Mouse (Mus musculus) spleen, adult 2 months (tissue): ENCODE results near the gene Isca2. TPM values are rescaled to one million over a fixed set of nuclear protein-coding genes. Genes with fewer than 3 reads are reported as not detected.

Experiments used
- DNase-seq, 2 experiments: peaks; one replicate each; pipeline versions ENCODE4 v3.0.0 to v3.0.0-alpha.2; 2012 to 2021; ENCODE audit warnings: low spot score in 2 of 2, low read depth in 1 of 2
- H3K27ac ChIP-seq: fragments of 200-500 bp; 2 replicates; pipeline ENCODE4 v1.5.1; 2012; ENCODE audit warnings: low read length, inconsistent platforms; ENCODE audit not compliant: insufficient read depth
- H3K27me3 ChIP-seq: fragments of 200-500 bp; 2 replicates; pipeline ENCODE4 v1.6.1; 2012; ENCODE audit warnings: mild to moderate bottlenecking, moderate library complexity, low read length, inconsistent platforms; ENCODE audit not compliant: control insufficient read depth, insufficient read depth
- H3K36me3 ChIP-seq: fragments of 200-500 bp; 2 replicates; pipeline ENCODE4 v1.6.1; 2012; ENCODE audit warnings: mild to moderate bottlenecking, low read length, inconsistent platforms; ENCODE audit not compliant: control insufficient read depth, insufficient read depth
- H3K4me1 ChIP-seq: fragments of 200-500 bp; 2 replicates; pipeline ENCODE4 v1.6.1; 2011; ENCODE audit warnings: inconsistent platforms; ENCODE audit not compliant: control insufficient read depth, insufficient read depth, insufficient read length
- H3K4me3 ChIP-seq: fragments of 200-500 bp; 2 replicates; pipeline ENCODE4 v1.5.1; 2011; ENCODE audit warnings: mild to moderate bottlenecking, inconsistent platforms; ENCODE audit not compliant: insufficient read depth, insufficient read length; ENCODE audit errors: extremely low read depth
- CTCF ChIP-seq: fragments of 200-500 bp; IDR thresholded peaks from 2 replicates; pipeline ENCODE4 v1.5.1; 2011; ENCODE audit warnings: mild to moderate bottlenecking, inconsistent platforms; ENCODE audit not compliant: insufficient read depth, insufficient read length, insufficient replicate concordance; ENCODE audit errors: extremely low read depth
- POLR2A ChIP-seq: fragments of 200-500 bp; IDR thresholded peaks from 2 replicates; pipeline ENCODE4 v1.6.1; 2011; ENCODE audit warnings: low read depth, low read length, inconsistent platforms
- WGBS: fragments of 180-500 bp; shearing (Covaris S2); methylation state at CpG from one replicate; pipeline ENCODE4 v1.1.7; 2018; 5-methylcytosine and 5-hydroxymethylcytosine counted together
- polyA plus RNA-seq: library from polyadenylated mRNA; depleted of rRNA; stranded (reverse); fragments of >200 nt; gene quantifications from 2 replicates; pipeline ENCODE4 v1.2.3, GENCODE M21; 2012

Gene Isca2
- polyA plus RNA-seq, 1 experiment, result 28.8 TPM

DNA sequence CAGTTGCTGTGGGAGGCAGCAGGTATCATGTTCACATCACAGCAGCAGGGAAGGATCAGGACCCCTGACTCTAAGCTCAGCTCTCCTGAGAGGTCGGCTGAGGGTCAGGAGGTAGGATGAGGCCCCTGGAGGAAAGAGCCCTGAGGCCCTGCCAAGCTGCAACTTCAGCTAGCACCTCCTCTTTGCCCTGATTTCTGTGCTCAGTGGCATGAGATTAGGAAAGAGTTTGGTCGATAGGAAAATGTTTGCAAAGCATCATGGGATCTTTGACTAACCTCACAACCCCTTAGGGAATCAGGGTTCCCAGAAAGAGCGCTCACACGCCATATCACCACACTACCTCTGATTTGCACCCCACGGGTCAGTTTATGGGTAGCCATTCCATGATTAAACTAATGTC, 33.7 kb downstream of the Isca2 start:
- TF ChIP-seq POLR2A, result no peak
- no peak for TF ChIP-seq CTCF
- Histone ChIP-seq H3K27ac (no peak overlapping the region), H3K36me3 (no peaks in the 10 kb centered on the region), H3K27me3 (no peaks in the 10 kb centered on the region), H3K4me3 (no peak overlapping the region), H3K4me1 (0 out of 2 replicates have a peak, but pooled peaks cover 2% of the 10 kb centered on the region)
- WGBS, result 49% methylated on average over 5 of the region's 5 CpGs
- no peak for DNase-seq

DNA sequence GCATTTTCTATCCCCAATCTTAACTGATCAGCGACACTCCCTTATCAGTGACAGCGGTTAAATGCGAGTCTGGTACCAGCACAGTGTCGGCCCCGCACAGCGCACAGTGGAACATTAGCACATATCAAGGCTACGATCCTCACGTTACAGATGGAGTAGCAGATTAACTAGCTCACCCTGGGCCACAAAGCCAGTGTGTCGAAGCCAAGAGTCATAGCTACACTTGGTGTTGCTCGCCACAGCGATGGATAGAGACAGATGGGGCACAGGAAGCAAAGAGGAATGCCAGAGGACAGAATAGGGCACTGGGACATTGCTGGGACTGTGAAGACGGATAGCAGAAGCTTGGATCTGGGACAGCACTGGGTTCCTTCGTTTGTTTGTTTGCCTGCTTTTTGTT, 34.3 kb downstream of the Isca2 start:
- H3K27ac ChIP-seq, result no peak overlapping the region
- DNase-seq, result no peak
- no peaks in the 10 kb centered on the region for H3K4me1 ChIP-seq
- WGBS, result 89% methylated on average over 13 of the region's 13 CpGs
- H3K36me3 ChIP-seq, result no peaks in the 10 kb centered on the region
- no peak overlapping the region for H3K4me3 ChIP-seq
- TF ChIP-seq POLR2A (no peak), CTCF (no peak)
- no peaks in the 10 kb centered on the region for H3K27me3 ChIP-seq

GRCm38 (mm10) chr12:84809033-84809432, 36.0 kb downstream of the Isca2 start:
- TF ChIP-seq POLR2A (no peak), CTCF (no peak)
- Histone ChIP-seq H3K4me1 (no peaks in the 10 kb centered on the region), H3K36me3 (no peaks in the 10 kb centered on the region), H3K27me3 (no peaks in the 10 kb centered on the region), H3K4me3 (no peak overlapping the region), H3K27ac (no peak overlapping the region)
- no peak for DNase-seq
- WGBS, result 15% methylated on average over 6 of the region's 6 CpGs

DNA sequence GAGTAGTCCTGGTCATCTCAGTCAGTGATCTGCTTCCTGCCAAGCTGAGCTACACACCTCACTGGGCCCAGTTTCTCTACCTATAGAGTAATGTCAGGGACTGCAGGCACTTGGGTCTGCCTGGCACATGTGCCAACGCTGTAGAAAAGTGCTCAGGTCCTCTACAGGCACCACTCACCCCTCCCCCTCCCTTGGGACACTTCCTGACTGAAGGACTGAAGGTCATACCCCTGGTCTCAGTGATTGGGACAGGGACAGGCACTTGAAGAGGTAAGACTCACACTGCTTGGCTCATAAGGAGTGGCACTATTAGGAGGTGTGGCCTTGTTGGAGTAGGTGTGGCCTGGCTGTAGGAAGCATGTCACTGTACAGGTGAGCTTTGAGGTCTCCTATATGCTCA, 37.8 kb downstream of the Isca2 start:
- no peak overlapping the region for H3K4me3 ChIP-seq
- no peak overlapping the region for H3K27ac ChIP-seq
- H3K36me3 ChIP-seq, result no peaks in the 10 kb centered on the region
- WGBS, result 66% methylated on average over 1 of the region's 1 CpGs
- no peaks in the 10 kb centered on the region for H3K4me1 ChIP-seq
- no peak for TF ChIP-seq POLR2A
- TF ChIP-seq CTCF, result no peak
- no peak for DNase-seq
- no peaks in the 10 kb centered on the region for H3K27me3 ChIP-seq

GRCm38 (mm10) chr12:84811510-84811909, 38.5 kb downstream of the Isca2 start:
- TF ChIP-seq POLR2A (no peak), CTCF (no peak)
- no peak overlapping the region for H3K4me3 ChIP-seq
- DNase-seq, result no peak
- WGBS, result 64% methylated on average over 4 of the region's 4 CpGs
- no peaks in the 10 kb centered on the region for H3K27me3 ChIP-seq
- H3K27ac ChIP-seq, result no peak overlapping the region
- no peaks in the 10 kb centered on the region for H3K36me3 ChIP-seq
- no peaks in the 10 kb centered on the region for H3K4me1 ChIP-seq

DNA sequence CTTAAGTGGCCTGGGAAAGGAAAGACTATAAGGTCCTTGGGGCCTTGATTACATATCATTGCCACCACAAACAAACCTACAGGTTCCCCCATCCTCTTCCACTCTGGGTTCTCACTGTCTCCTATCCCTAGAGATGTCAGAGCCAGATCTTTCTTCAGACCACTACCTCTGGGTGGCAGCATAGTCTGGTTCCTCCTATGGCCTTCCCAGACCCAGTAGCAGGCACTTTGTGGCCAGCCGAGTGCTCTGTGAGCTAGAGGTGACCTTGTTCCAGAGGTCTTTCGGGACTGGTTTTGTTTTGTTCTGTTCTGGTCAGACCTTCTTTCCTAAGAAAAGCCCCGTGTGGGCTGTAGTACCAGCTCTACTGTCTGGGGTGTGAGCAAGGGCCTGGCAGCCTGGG, 39.0 kb downstream of the Isca2 start:
- no peak overlapping the region for H3K27ac ChIP-seq
- no peaks in the 10 kb centered on the region for H3K4me1 ChIP-seq
- DNase-seq, result no peak
- H3K4me3 ChIP-seq, result no peak overlapping the region
- no peaks in the 10 kb centered on the region for H3K27me3 ChIP-seq
- TF ChIP-seq POLR2A (no peak), CTCF (no peak)
- 46% methylated on average over 3 of the region's 3 CpGs for WGBS
- H3K36me3 ChIP-seq, result no peaks in the 10 kb centered on the region

DNA sequence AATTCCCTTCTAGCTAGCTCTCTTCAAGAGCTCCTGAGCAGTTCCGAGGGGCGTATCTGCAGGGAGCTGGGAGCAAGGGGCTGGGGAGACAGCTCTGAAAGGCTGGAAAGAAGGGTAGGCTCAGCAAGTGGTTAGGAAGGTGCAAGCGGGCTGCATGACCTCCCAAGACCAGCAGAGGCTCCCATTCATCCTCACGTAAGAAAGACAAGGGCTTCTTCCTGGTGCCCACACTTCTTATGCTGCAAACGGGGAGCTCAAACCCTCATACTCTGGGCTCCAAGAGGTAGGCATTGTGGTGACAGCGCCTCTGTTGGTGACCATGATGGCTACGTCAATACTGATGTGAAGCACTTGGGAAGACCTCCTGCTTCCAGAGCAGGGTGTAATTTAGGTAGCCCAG, 40.7 kb downstream of the Isca2 start:
- no peak overlapping the region for H3K4me3 ChIP-seq
- no peaks in the 10 kb centered on the region for H3K27me3 ChIP-seq
- no peak for DNase-seq
- TF ChIP-seq POLR2A (no peak), CTCF (no peak)
- H3K4me1 ChIP-seq, result no peaks in the 10 kb centered on the region
- no peaks in the 10 kb centered on the region for H3K36me3 ChIP-seq
- H3K27ac ChIP-seq, result no peak overlapping the region
- WGBS, result 59% methylated on average over 7 of the region's 7 CpGs
